Mouse (Mus musculus): ENCODE data around the gene Ago4.
"Not testable (repeated sequence)": the region's sequence is repeated elsewhere in the genome, so short reads cannot be mapped to it uniquely, and the experiment has no call there.

Ago4 gene

GRCm38 (mm10) chr4:126532827-126533728, at the start of gene Ago4:
TSS of gene Ago4 (minus strand) at chr4:126533472.
- DNase-seq (ENCODE audit: low spot score in 2 of 2), result no peak

GRCm38 (mm10) chr4:126579077-126579476, 45.8 kb upstream of the Ago4 start:
- DNase-seq (ENCODE audit: low spot score in 2 of 2), result no peak

DNA sequence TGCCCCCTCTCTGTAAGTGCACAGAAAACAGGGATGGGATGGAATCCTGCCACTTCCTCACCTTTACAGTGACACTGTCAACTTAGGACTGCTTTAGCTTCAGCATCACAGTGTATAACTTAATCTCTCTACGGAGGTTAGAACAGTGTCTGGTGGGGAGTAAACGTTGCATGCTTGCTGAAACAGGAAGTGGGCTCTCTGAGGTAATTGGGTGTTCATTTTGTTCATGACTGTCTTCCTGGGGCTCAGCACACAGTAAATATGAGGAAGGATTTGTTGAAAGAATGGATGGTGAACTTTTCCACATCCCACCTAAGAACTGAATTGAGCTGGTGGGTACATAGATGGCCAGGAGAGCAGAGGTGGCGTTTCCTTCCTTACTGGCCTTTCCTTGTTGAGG, 44.6 kb upstream of the Ago4 start:
- DNase-seq (ENCODE audit: low spot score in 2 of 2), result no peak

- no peak for DNase-seq (ENCODE audit: low spot score in 2 of 2)
These were observed 43.0 kb upstream of the Ago4 start for GRCm38 (mm10) chr4:126576281-126576680.

DNA sequence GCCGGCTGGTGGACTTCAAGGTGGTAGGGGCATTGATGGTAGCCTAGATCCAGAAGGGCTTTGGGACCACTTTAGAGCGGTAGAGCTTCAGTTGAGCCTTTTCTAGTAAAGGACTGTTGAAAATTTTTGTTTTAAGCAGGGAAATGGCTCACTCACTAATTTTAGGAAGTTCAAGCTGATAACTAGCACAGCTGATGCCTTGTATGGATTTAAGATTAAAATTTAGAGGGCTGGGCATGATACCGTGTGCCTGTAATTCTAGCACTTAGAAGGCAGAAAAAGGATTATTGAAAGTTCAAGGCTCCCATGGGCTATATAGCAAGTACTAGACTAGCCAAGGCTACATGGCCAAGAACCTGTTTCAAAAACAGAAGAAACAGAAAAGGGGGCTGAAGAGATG, 36.5 kb upstream of the Ago4 start:
- DNase-seq (ENCODE audit: low spot score in 2 of 2), result no peak

DNA sequence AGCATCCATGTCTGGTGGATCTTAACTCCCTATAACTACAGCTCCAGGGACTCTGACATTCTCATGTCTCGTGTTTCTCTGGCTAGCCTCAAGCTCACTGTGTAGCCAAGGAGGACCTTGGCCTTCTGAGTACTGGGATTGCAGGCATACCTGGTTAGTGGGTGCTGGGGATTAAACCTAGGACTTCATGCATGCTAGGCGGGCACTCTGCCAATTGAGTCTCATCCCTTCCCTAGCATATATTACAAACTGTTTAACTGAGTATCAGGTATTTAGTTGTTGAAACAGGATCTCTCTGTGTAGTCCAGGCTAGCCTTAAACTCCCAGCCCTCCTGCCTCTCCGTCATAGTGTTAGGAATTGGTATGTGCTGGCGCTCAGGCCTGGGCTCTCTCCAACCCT, 34.0 kb upstream of the Ago4 start:
- DNase-seq (ENCODE audit: low spot score in 2 of 2), result no peak

GRCm38 (mm10) chr4:126563798-126564197, 30.5 kb upstream of the Ago4 start:
- DNase-seq (ENCODE audit: low spot score in 2 of 2), result no peak

DNA sequence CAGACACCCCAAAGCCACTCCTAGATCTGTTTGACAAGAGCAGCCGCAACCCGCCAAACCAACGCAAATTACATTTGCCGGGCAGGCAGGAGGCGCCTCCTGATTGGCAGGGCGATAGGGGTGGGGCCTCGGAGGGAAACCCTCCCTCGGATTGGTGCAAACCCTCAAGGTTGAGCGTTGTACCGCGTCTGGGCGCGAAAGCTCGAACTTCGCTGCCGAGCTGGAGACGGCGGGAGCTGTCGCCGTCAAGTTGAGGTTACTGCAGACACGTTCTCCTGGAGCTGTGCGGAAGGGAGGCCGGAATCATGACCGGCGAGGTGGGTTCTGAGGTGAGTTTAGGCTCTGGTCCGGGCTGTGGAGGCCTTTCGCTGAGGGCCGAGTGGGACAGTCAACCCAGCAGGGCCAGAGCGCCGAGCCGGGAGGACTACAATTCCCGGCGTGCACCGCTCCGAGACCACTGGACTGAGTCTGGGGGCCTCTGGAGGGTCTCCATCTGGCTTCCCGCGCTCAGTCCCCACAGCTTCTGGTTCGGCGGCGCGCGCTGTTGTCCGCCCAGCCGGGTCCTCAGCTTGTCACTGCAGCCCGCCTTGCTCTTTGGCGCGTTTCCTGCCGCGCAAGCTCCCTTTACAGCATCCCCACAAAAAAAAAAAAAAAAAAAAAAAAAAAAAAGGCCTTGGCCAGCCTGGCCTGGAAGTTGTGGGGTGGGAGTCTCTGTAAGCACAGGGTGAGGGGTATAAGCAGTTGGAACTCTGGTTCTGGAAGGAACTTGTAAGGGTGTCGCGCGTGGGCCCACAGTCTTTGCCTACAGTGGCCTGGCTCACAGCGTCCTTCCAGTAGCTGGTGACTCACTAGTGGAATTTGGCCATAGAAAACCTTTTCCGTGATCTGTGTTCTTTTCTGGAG, 23.8 kb upstream of the Ago4 start, which contains the start of gene Clspn:
Gene Clspn (plus strand): TSS at position 127 of the 903 bp plus-strand sequence.
- DNase-seq (ENCODE audit: low spot score in 2 of 2), result peak; percentile 89 to 90

- peak in 1 of 2 experiments; percentile 48 for DNase-seq (ENCODE audit: low spot score in 2 of 2)
These were observed 21.2 kb upstream of the Ago4 start for GRCm38 (mm10) chr4:126554462-126554861.

GRCm38 (mm10) chr4:126553685-126554084, 20.4 kb upstream of the Ago4 start:
- DNase-seq (ENCODE audit: low spot score in 2 of 2), result no peak

GRCm38 (mm10) chr4:126553105-126553504, 19.8 kb upstream of the Ago4 start:
- DNase-seq (ENCODE audit: low spot score in 2 of 2), result no peak

DNA sequence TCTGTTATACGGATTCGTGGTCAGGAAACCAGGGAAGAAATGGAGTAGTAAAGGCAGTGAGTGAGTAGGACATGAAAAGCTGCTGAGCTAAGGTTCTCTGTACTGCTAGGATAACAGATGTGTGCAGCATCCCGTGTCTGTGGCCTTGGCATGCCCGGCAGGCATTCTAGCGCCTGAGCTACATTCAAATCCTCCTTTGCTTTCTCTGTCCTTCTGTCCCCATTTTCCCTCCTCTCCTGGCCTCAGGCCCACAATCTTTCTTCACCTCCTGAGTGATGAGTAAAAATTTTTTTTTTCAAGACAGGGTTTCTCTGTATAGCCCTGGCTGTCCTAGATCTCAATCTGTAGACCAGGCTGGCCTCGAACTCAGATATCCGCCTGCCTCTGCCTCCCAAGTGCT, 18.9 kb upstream of the Ago4 start:
- no peak for DNase-seq (ENCODE audit: low spot score in 2 of 2)

DNA sequence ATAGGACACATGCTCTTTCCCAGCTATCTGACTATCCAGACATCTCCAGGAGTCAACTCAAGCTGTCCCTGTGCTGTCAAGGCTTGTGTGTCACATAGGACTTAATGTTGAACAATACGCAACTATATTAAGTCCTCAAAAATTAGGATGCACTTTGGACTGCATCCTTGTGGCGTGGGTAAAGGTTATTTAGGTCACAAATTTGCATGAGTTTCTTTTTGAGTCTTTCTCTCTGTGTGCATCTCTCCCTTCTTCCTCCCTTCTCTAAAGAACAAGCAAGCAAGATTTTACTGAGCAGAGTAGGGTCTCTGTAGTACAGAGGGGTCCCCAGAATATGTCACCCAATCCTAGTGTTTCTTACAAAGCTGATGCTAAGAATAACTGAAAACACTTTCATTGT, 12.9 kb upstream of the Ago4 start:
- no peak for DNase-seq (ENCODE audit: low spot score in 2 of 2)

- DNase-seq (ENCODE audit: low spot score in 2 of 2), result no peak
These were observed 12.4 kb upstream of the Ago4 start for GRCm38 (mm10) chr4:126545703-126546102.

GRCm38 (mm10) chr4:126545016-126545415, 11.7 kb upstream of the Ago4 start:
- no peak for DNase-seq (ENCODE audit: low spot score in 2 of 2)

- DNase-seq (ENCODE audit: low spot score in 2 of 2), result no peak
These were observed 9.6 kb upstream of the Ago4 start for GRCm38 (mm10) chr4:126542838-126543237.

DNA sequence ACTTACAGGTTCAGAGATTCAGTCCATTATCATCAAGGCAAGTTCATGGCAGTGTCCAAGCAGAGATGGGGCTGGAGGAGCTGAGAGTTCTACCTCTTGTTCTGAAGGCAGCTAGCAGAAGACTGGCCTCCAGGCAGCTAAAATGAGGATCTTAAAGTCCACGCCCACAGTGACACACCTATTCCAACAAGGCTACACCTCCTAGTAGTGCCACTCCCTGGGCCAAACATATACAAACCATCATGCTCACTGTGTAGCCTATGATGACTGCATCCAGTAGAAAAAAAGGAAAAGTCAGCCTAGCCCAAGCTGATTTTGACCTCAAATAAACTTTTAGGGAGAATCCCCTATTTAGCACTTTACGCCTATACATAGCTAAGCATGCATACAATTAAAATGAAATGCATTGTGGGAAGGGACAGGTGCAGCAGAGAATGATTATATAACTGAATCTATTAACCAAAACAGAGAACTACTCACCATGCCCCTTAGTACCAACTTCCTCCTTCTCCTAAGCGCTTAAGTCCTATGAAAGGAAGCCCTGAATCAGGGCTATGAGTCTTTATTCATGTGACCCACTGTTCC, 7.3 kb upstream of the Ago4 start:
- no peak for DNase-seq (ENCODE audit: low spot score in 2 of 2)

DNA sequence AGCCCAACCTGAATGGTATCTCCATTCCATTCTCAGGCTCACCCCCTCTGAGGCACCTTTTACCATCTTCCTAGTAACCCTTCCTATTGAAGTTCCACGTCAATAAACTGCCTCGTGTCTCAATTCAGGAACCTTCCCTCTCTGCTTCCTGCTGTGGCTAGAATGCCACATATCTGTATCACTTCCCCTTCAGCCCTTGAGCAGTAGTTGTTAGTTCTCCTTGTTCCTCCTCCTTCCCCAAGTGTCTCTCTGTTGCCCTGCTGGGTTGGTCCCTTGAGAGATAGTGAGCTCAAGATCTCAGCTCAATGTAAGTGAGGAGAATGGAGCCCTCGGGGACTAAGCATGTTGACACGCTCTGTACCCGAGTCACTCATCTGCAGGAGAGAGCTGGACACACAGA, 3.6 kb upstream of the Ago4 start:
- no peak for DNase-seq (ENCODE audit: low spot score in 2 of 2)

DNA sequence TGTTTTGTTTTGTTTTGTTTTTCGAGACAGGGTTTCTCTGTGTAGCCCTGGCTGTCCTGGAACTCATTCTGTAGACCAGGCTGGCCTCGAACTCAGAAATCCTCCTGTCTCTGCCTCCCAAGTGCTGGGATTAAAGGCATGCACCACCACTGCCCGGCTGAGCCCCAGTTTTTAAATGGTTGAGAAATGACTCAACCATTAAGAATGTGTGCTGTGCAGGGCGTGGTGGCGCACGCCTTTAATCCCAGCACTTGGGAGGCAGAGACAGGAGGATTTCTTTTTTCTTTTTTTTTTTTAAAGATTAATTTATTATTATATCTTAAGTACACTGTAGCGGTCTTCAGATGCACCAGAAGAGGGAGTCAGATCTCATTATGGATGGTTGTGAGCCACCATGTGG, 2.4 kb upstream of the Ago4 start:
- DNase-seq (ENCODE audit: low spot score in 2 of 2), result not testable (repeated sequence)

GRCm38 (mm10) chr4:126533729-126534070, 428 bp upstream of the Ago4 start:
- DNase-seq (ENCODE audit: low spot score in 2 of 2), result no peak

- no peak for DNase-seq (ENCODE audit: low spot score in 2 of 2)
These were observed 980 bp downstream of the Ago4 start for GRCm38 (mm10) chr4:126532292-126532691.

- no peak for DNase-seq (ENCODE audit: low spot score in 2 of 2)
These were observed 6.4 kb downstream of the Ago4 start for GRCm38 (mm10) chr4:126526828-126527227.

Data from thymus, postnatal 10 days (tissue).